In the genomic region with DNA sequence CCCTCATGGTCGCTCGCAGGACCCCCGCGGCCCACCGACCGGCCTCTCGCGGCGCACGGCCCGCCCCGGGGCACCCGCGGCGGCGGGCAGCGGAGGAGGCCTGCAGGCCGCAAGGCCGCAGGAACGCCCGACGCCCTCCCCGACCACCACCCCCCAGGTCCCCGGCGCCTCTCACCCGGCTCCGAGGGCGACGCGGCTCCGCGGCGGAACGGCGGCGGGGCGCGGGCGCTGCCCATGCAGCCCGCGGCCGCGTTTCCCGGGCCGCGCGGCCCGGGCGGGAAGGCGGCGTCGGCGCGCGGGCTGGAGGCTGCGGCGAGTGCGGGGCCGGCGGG, we compare ENCODE assay signal across 8 mouse cellular contexts. TPM values are rescaled to one million over a fixed set of nuclear protein-coding genes. Genes with fewer than 3 reads are reported as not detected.
DNase-seq lines count a peak whose midpoint lies in the region; ATAC-seq and TF ChIP-seq lines count a peak whose summit lies in the region.

No protein-coding gene starts in this region.

- H3K4me2 ChIP-seq in heart, embryonic 12.5 days: peak overlapping the region; percentile 87
- peak overlapping the region; percentile 71 for H3K4me2 ChIP-seq in forebrain, postnatal 0 days (ENCODE audit: low read depth)

- peaks cover 7% of the 10 kb centered on the region; the same call in 1 of the 2 replicates for H3K36me3 ChIP-seq in heart, embryonic 12.5 days
- H3K36me3 ChIP-seq in ES-E14 (ENCODE audit: control insufficient read depth, insufficient read depth, low read length, poor library complexity, severe bottlenecking): no peaks in the 10 kb centered on the region
- H3K36me3 ChIP-seq in forebrain, postnatal 0 days (ENCODE audit: insufficient read depth): no peaks in the 10 kb centered on the region; the same call in 1 of the 2 replicates
- H3K36me3 ChIP-seq in midbrain, embryonic 10.5 days: peaks cover 11% of the 10 kb centered on the region

- 2% methylated on average over 59 of the region's 60 CpGs for WGBS in heart, embryonic 12.5 days
- WGBS in forebrain, postnatal 0 days: under 1% methylated on average over 45 of the region's 60 CpGs
- under 1% methylated on average over 60 of the region's 60 CpGs for WGBS in midbrain, embryonic 10.5 days

- peaks cover 47% of the 10 kb centered on the region for H3K4me1 ChIP-seq in heart, embryonic 12.5 days (replicated peaks)
- H3K4me1 ChIP-seq in ES-E14 (ENCODE audit: control insufficient read depth in 2 of 2, insufficient read depth in 2 of 2, low read length in 2 of 2, poor library complexity in 1 of 2): peaks cover 6 to 12% of the 10 kb centered on the region in 2 experiments; a peak in 3 of 4 replicates
- H3K4me1 ChIP-seq in forebrain, postnatal 0 days (ENCODE audit: insufficient read depth): peaks cover 22% of the 10 kb centered on the region
- peaks cover 49% of the 10 kb centered on the region for H3K4me1 ChIP-seq in midbrain, embryonic 10.5 days

- no peak for DNase-seq in heart, adult 11 months
- DNase-seq in ES-E14 (ENCODE audit: low read depth, low spot score): no peak
- no peak for DNase-seq in forebrain, postnatal 0 days
- DNase-seq in midbrain, embryonic 10.5 days (ENCODE audit: low spot score): no peak
- DNase-seq in urinary bladder, adult 18-20 months (ENCODE audit: low spot score in 2 of 2): no peak
- DNase-seq in left cerebral cortex, adult 18-20 months (ENCODE audit: low spot score in 2 of 2): no peak

- in situ Hi-C loops in ES-E14 (cut with MboI; ENCODE audit: low sequenced_read_pairs in 2 of 2, unreplicated experiment in 2 of 2): no loop called here

- peak overlapping the region; percentile 97 for H3K27ac ChIP-seq in heart, embryonic 12.5 days (ENCODE audit: poor library complexity, severe bottlenecking)
- H3K27ac ChIP-seq in ES-E14 (ENCODE audit: insufficient read depth, low read depth, low read length, poor library complexity, severe bottlenecking): peak overlapping the region; percentile 82
- H3K27ac ChIP-seq in forebrain, postnatal 0 days (ENCODE audit: low read depth, low read length): peak overlapping the region; percentile 97
- H3K27ac ChIP-seq in midbrain, embryonic 10.5 days (replicated peaks): peak overlapping the region; percentile 99

- peak overlapping the region; percentile 100 for H3K4me3 ChIP-seq in heart, embryonic 12.5 days
- peak overlapping the region; percentile 85 to 95; a peak in 3 of 4 replicates for H3K4me3 ChIP-seq in ES-E14 (ENCODE audit: insufficient read depth in 1 of 2, low read depth in 1 of 2, low read length in 2 of 2, poor library complexity in 1 of 2, severe bottlenecking in 1 of 2)
- H3K4me3 ChIP-seq in forebrain, postnatal 0 days (ENCODE audit: low read depth, low read length): peak overlapping the region; percentile 99
- peak overlapping the region; percentile 93 for H3K4me3 ChIP-seq in midbrain, embryonic 10.5 days

- no peaks in the 10 kb centered on the region for H3K27me3 ChIP-seq in heart, embryonic 12.5 days (replicated peaks)
- no peaks in the 10 kb centered on the region for H3K27me3 ChIP-seq in forebrain, postnatal 0 days (ENCODE audit: insufficient read depth, low read length)
- H3K27me3 ChIP-seq in midbrain, embryonic 10.5 days (ENCODE audit: low read depth, poor library complexity, severe bottlenecking): no peaks in the 10 kb centered on the region

- ATAC-seq in heart, embryonic 12.5 days (ENCODE audit: insufficient number of reproducible peaks, low FRiP score): peak; percentile 16
- no peak for ATAC-seq in forebrain, postnatal 0 days
- no peak for ATAC-seq in megakaryocyte progenitor cell, adult 5-6 weeks (replicated peaks; ENCODE audit: poor library complexity)

- H3K9me3 ChIP-seq in heart, embryonic 12.5 days (replicated peaks): no peaks in the 10 kb centered on the region
- H3K9me3 ChIP-seq in ES-E14 (ENCODE audit: control insufficient read depth, insufficient read depth, low read depth, low read length): no peaks in the 10 kb centered on the region
- H3K9me3 ChIP-seq in forebrain, postnatal 0 days (ENCODE audit: low read length): no peaks in the 10 kb centered on the region
- no peaks in the 10 kb centered on the region for H3K9me3 ChIP-seq in midbrain, embryonic 10.5 days (replicated peaks)

- H3K9ac ChIP-seq in heart, embryonic 12.5 days: peak overlapping the region; percentile 100
- H3K9ac ChIP-seq in ES-E14 (ENCODE audit: insufficient read depth, low read depth, low read length, poor library complexity, severe bottlenecking): peak overlapping the region; percentile 95
- peak overlapping the region; percentile 96 for H3K9ac ChIP-seq in forebrain, postnatal 0 days

- TF ChIP-seq CTCF in forebrain, postnatal 0 days (IDR thresholded peaks at IDR 0.05; ENCODE audit: low read depth): no peak

TF ChIP-seq in ES-E14, 5 proteins besides CTCF, POLR2A, EP300 and RAD21:
- TF ChIP-seq ZNF384 (IDR thresholded peaks at IDR 0.05; ENCODE audit: low read depth, low read length): no peak
- TF ChIP-seq CHD2 (IDR thresholded peaks at IDR 0.05; ENCODE audit: low read depth, low read length): no peak
- TF ChIP-seq MAFK (IDR thresholded peaks at IDR 0.05; ENCODE audit: insufficient read depth, low read depth, low read length): no peak
- no peak for TF ChIP-seq HCFC1 (IDR thresholded peaks at IDR 0.05; ENCODE audit: borderline replicate concordance, insufficient read depth, low read length)
- no peak for TF ChIP-seq ZC3H11A (IDR thresholded peaks at IDR 0.05; ENCODE audit: borderline replicate concordance, low read depth, low read length)

RNA-seq across cellular contexts. Expression of gene Ankrd11, which starts 0.3 kb away (rescaled TPM):
- polyA plus RNA-seq in heart, embryonic 12.5 days (2016; fragmentation: Nextera tagmentation; extraction: Ambion mirVana): 62.4 and 64.8 TPM in 2 replicates
- 155 and 194 TPM in 2 replicates for total RNA-seq in ES-E14 (2012; rRNA removed)
- total RNA-seq in forebrain, postnatal 0 days (2014; rRNA removed): 88.7 and 103 TPM in 2 replicates
- 69.4 and 73.5 TPM in 2 replicates for polyA plus RNA-seq in forebrain, postnatal 0 days (2015; fragmentation: Nextera tagmentation; extraction: Ambion mirVana)
- polyA plus RNA-seq in midbrain, embryonic 10.5 days (2016; fragmentation: Nextera tagmentation; extraction: Ambion mirVana): 29.5 TPM in 2 replicates
- 76.4 and 79.6 TPM in 2 replicates for total RNA-seq in megakaryocyte progenitor cell, adult 5-6 weeks (2015)
- total RNA-seq in megakaryocyte progenitor cell, adult 5-6 weeks (2017): 69.2 and 72.6 TPM in 2 replicates
- 100 to 1,000 TPM; 154 to 164 TPM for total RNA-seq in left cerebral cortex, adult 18-20 months (2021)

RNA-seq across cellular contexts. Expression of gene Spg7, which starts 21.0 kb away (rescaled TPM):
- 77.3 and 79.9 TPM in 2 replicates for polyA plus RNA-seq in heart, embryonic 12.5 days (2016; fragmentation: Nextera tagmentation; extraction: Ambion mirVana)
- total RNA-seq in ES-E14 (2012; rRNA removed): 106 and 160 TPM in 2 replicates
- 56.2 and 62.8 TPM in 2 replicates for total RNA-seq in forebrain, postnatal 0 days (2014; rRNA removed)
- 39.8 and 52.9 TPM in 2 replicates for polyA plus RNA-seq in forebrain, postnatal 0 days (2015; fragmentation: Nextera tagmentation; extraction: Ambion mirVana)
- 49.5 and 50.9 TPM in 2 replicates for polyA plus RNA-seq in midbrain, embryonic 10.5 days (2016; fragmentation: Nextera tagmentation; extraction: Ambion mirVana)
- total RNA-seq in megakaryocyte progenitor cell, adult 5-6 weeks (2015): 33.1 and 49.6 TPM in 2 replicates
- 61.1 and 74.1 TPM in 2 replicates for total RNA-seq in megakaryocyte progenitor cell, adult 5-6 weeks (2017)
- total RNA-seq in left cerebral cortex, adult 18-20 months (2021): 10 to 100 TPM; 56.2 to 66.7 TPM
